Mouse (Mus musculus): Measurements from ENCODE around the gene Gm5136. TPM values are rescaled to one million over a fixed set of nuclear protein-coding genes. Genes with fewer than 3 reads are reported as not detected.

The Gm5136 gene
- polyA plus RNA-seq (2012; rRNA removed), result not detected in 2 replicates

DNA sequence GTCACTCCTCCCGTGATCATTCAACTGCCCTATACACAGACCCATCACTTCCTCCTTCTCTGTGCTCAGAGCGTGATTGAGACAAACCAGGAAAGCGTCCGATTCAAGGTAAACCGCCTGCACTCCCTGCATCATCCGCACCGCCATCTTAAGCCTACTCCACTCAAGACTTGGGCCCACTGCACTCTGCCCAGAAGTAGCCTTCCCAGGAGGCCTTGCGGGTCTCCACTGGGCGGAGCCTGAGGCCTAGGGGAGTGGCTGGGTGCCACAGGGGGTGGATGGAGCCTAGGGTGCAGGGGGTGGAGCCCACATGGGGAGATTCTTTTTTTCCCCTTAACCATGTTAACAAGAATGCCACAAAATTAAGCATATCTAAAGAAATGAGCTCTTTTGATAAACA, at the start of gene Gm5136:
Gene Gm5136 (minus strand): TSS at position 215 of the 400 bp plus-strand sequence.
- no peak within 1 kb of the TSS for H3K4me3 ChIP-seq (ENCODE audit: low read depth, low read length)
- H3K4me1 ChIP-seq (ENCODE audit: control insufficient read depth, insufficient read depth, insufficient read length, low read length), result no peaks in the 10 kb centered on the region
- TF ChIP-seq CTCF (IDR thresholded peaks at IDR 0.05; ENCODE audit: extremely low read depth, insufficient read length, insufficient replicate concordance, low read depth, low read length) (no peak), POLR2A (IDR thresholded peaks at IDR 0.05; ENCODE audit: low read depth, low read length) (no peak)
- no peaks in the 10 kb centered on the region for H3K36me3 ChIP-seq (ENCODE audit: control insufficient read depth, insufficient read depth, low read length)
- no peak within 1 kb of the TSS for H3K27ac ChIP-seq (ENCODE audit: insufficient read depth, low read depth, low read length)
- WGBS, result 88% methylated on average over 9 of the region's 9 CpGs
- no peaks in the 10 kb centered on the region for H3K27me3 ChIP-seq (ENCODE audit: control insufficient read depth, insufficient read depth, low read length)

DNA sequence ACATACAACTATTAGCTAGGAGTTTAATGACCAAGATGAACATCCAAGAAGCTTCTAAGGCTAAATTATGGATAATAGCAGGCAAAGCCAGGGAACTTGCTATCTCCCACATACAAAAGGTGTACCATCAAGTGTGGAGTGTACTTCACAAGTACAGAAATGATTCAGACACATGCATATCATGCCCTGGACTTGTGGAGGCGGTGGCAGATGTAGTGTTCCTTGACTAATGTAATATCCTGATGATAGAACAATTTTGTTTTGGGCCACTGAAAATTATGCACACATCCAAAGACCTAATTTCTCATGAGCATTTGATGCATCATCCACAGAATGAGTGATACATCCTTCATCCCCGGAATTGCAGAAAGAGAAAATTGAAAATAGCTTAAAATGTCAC, 43.8 kb upstream of the Gm5136 start:
- no peak for TF ChIP-seq POLR2A (IDR thresholded peaks at IDR 0.05; ENCODE audit: low read depth, low read length)
- TF ChIP-seq CTCF (IDR thresholded peaks at IDR 0.05; ENCODE audit: extremely low read depth, insufficient read length, insufficient replicate concordance, low read depth, low read length), result no peak
- no peaks in the 10 kb centered on the region for H3K4me1 ChIP-seq (ENCODE audit: control insufficient read depth, insufficient read depth, insufficient read length, low read length)
- WGBS, result 63% methylated on average over 2 of the region's 2 CpGs
- no peaks in the 10 kb centered on the region for H3K36me3 ChIP-seq (ENCODE audit: control insufficient read depth, insufficient read depth, low read length)
- no peaks in the 10 kb centered on the region for H3K27me3 ChIP-seq (ENCODE audit: control insufficient read depth, insufficient read depth, low read length)
- no peak overlapping the region for H3K4me3 ChIP-seq (ENCODE audit: low read depth, low read length)
- no peak overlapping the region for H3K27ac ChIP-seq (ENCODE audit: insufficient read depth, low read depth, low read length)

DNA sequence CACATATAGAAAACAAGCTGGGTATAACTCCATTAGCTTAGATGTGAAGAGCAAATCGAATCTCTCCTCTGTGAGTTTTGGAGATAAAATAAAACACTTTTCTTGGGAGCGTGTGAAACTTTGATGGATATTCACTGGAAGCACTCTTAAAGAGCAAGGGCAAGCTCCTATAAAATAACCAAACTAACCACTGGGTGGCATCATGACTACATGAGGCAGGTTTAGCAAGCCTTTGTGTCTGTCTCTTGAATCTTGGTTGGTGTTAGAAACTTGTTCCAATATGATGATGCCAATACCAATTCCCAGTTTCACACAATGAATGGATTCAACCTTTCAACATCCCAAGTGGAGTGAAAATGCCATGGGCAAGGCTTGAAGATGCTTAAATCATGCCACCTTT, 34.0 kb upstream of the Gm5136 start:
- WGBS, result 50% methylated on average over 2 of the region's 2 CpGs
- no peaks in the 10 kb centered on the region for H3K27me3 ChIP-seq (ENCODE audit: control insufficient read depth, insufficient read depth, low read length)
- H3K36me3 ChIP-seq (ENCODE audit: control insufficient read depth, insufficient read depth, low read length), result no peaks in the 10 kb centered on the region
- H3K27ac ChIP-seq (ENCODE audit: insufficient read depth, low read depth, low read length), result no peak overlapping the region
- no peak overlapping the region for H3K4me3 ChIP-seq (ENCODE audit: low read depth, low read length)
- TF ChIP-seq CTCF (IDR thresholded peaks at IDR 0.05; ENCODE audit: extremely low read depth, insufficient read length, insufficient replicate concordance, low read depth, low read length) (no peak), POLR2A (IDR thresholded peaks at IDR 0.05; ENCODE audit: low read depth, low read length) (no peak)
- no peaks in the 10 kb centered on the region for H3K4me1 ChIP-seq (ENCODE audit: control insufficient read depth, insufficient read depth, insufficient read length, low read length)

DNA sequence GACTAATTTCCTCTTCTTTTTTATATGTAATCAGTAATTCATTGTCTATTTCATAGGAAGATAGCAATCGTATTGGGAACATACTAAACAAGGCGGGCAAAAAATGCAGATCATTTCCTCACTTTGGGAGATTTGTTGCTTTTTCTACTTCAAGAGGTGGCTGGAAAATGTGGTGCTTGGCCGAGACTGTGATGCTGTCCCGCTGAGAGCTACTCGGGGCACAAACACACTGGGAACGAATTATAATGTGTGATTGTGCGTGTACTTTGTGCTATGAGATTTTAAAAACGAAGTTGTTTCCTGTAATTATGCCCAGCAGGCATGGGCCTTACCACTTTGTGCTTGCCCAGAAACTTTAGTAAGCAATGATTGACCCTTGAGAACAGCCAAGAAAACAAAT, 29.0 kb upstream of the Gm5136 start:
- no peak overlapping the region for H3K4me3 ChIP-seq (ENCODE audit: low read depth, low read length)
- no peaks in the 10 kb centered on the region for H3K27me3 ChIP-seq (ENCODE audit: control insufficient read depth, insufficient read depth, low read length)
- no peaks in the 10 kb centered on the region for H3K36me3 ChIP-seq (ENCODE audit: control insufficient read depth, insufficient read depth, low read length)
- WGBS, result 73% methylated on average over 8 of the region's 8 CpGs
- H3K4me1 ChIP-seq (ENCODE audit: control insufficient read depth, insufficient read depth, insufficient read length, low read length), result no peaks in the 10 kb centered on the region
- TF ChIP-seq CTCF (IDR thresholded peaks at IDR 0.05; ENCODE audit: extremely low read depth, insufficient read length, insufficient replicate concordance, low read depth, low read length) (no peak), POLR2A (IDR thresholded peaks at IDR 0.05; ENCODE audit: low read depth, low read length) (no peak)
- no peak overlapping the region for H3K27ac ChIP-seq (ENCODE audit: insufficient read depth, low read depth, low read length)

DNA sequence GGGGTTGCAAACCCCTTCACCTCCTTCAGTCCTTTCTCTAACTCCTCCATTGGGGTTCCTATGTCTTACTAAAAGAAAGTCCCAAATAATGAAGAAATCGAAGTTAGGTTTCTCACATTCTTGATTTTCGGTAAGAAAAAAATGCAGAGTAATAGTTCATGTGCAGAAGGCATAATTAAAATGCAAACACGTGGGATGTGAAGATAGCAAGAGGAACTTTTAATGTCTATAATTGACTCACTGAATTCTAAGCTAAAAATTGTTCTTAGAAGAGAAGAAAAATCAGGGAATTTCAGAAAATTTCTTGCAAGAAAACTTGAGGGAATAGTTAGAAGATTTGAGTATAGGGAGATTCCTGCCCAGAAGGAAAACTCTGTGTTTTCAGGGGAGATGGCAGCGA, 26.4 kb upstream of the Gm5136 start:
- H3K4me3 ChIP-seq (ENCODE audit: low read depth, low read length), result no peak overlapping the region
- 75% methylated on average over 4 of the region's 4 CpGs for WGBS
- H3K27me3 ChIP-seq (ENCODE audit: control insufficient read depth, insufficient read depth, low read length), result no peaks in the 10 kb centered on the region
- H3K27ac ChIP-seq (ENCODE audit: insufficient read depth, low read depth, low read length), result no peak overlapping the region
- no peaks in the 10 kb centered on the region for H3K4me1 ChIP-seq (ENCODE audit: control insufficient read depth, insufficient read depth, insufficient read length, low read length)
- no peaks in the 10 kb centered on the region for H3K36me3 ChIP-seq (ENCODE audit: control insufficient read depth, insufficient read depth, low read length)
- no peak for TF ChIP-seq POLR2A (IDR thresholded peaks at IDR 0.05; ENCODE audit: low read depth, low read length)
- TF ChIP-seq CTCF (IDR thresholded peaks at IDR 0.05; ENCODE audit: extremely low read depth, insufficient read length, insufficient replicate concordance, low read depth, low read length), result no peak

DNA sequence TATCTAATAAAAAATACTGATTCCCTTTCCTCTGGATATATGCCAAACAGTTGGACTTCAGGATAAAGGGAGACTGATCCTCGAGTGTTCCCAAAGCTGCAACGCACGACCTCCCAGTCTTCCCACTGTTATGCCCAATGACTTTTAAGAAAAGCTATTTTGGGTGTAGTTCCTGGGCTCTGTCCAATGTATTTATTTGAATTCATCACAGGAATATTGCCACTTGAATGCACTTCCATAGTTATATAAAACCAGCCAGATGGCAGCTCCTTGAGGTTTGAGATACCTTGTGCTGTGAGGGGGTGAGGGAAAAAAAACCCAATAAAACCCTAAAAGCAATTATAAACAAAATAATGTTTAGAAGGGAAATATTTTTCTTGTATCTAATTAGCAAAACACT, 24.9 kb upstream of the Gm5136 start:
- TF ChIP-seq CTCF (IDR thresholded peaks at IDR 0.05; ENCODE audit: extremely low read depth, insufficient read length, insufficient replicate concordance, low read depth, low read length), result no peak
- no peak for TF ChIP-seq POLR2A (IDR thresholded peaks at IDR 0.05; ENCODE audit: low read depth, low read length)
- Histone ChIP-seq H3K4me1 (ENCODE audit: control insufficient read depth, insufficient read depth, insufficient read length, low read length) (no peaks in the 10 kb centered on the region), H3K4me3 (ENCODE audit: low read depth, low read length) (no peak overlapping the region), H3K27ac (ENCODE audit: insufficient read depth, low read depth, low read length) (no peak overlapping the region), H3K27me3 (ENCODE audit: control insufficient read depth, insufficient read depth, low read length) (no peaks in the 10 kb centered on the region), H3K36me3 (ENCODE audit: control insufficient read depth, insufficient read depth, low read length) (no peaks in the 10 kb centered on the region)
- 88% methylated on average over 3 of the region's 3 CpGs for WGBS

DNA sequence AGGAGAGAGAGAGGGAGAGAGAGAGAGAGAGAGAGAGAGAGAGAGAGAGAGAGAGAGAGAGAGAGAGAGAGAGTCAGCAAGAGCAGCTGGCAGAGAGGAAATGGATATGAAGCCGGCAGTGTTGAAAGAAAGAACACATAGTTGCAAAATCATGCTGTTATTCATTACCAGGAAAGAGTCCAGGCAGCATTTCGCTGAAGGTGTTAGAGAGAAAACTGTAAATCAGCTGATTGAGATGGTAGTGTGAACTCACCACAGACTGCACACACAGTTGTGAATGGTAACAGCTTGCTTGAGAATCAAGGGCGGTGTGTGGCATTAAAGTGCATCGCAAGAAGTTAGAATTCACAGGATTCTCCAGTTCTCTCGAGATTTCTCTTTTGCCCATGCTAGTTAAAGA, 10.6 kb upstream of the Gm5136 start:
- H3K4me3 ChIP-seq (ENCODE audit: low read depth, low read length), result no peak overlapping the region
- H3K27me3 ChIP-seq (ENCODE audit: control insufficient read depth, insufficient read depth, low read length), result no peaks in the 10 kb centered on the region
- no peak overlapping the region for H3K27ac ChIP-seq (ENCODE audit: insufficient read depth, low read depth, low read length)
- TF ChIP-seq POLR2A (IDR thresholded peaks at IDR 0.05; ENCODE audit: low read depth, low read length), result no peak
- TF ChIP-seq CTCF (IDR thresholded peaks at IDR 0.05; ENCODE audit: extremely low read depth, insufficient read length, insufficient replicate concordance, low read depth, low read length), result no peak
- no peaks in the 10 kb centered on the region for H3K4me1 ChIP-seq (ENCODE audit: control insufficient read depth, insufficient read depth, insufficient read length, low read length)
- H3K36me3 ChIP-seq (ENCODE audit: control insufficient read depth, insufficient read depth, low read length), result no peaks in the 10 kb centered on the region
- WGBS, result 60% methylated on average over 5 of the region's 5 CpGs

DNA sequence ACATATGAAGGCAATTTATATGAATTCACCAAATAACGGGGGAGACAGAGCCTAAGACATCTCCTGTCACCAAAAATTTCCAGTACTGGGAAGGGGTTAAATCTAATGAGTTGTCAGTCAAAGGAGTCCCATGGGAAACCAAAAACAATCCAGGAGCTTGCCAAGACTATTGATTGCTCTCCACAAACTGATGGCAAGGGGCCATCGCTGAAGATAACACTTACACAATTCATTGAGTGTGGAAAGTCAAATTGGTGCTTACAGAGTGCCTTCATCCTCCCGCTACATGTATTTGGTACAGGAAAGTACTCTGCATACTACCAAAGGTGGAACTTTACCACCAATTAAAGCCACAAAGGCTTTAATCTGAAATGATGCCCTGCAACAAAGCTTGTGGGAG, 5.7 kb upstream of the Gm5136 start:
- Histone ChIP-seq H3K27ac (ENCODE audit: insufficient read depth, low read depth, low read length) (no peak overlapping the region), H3K36me3 (ENCODE audit: control insufficient read depth, insufficient read depth, low read length) (no peaks in the 10 kb centered on the region)

More for the DNA sequence above, 5.7 kb upstream of the Gm5136 start:
- Histone ChIP-seq H3K27me3 (ENCODE audit: control insufficient read depth, insufficient read depth, low read length) (no peaks in the 10 kb centered on the region), H3K4me1 (ENCODE audit: control insufficient read depth, insufficient read depth, insufficient read length, low read length) (no peaks in the 10 kb centered on the region), H3K4me3 (ENCODE audit: low read depth, low read length) (no peak overlapping the region)
- WGBS, result 88% methylated on average over 3 of the region's 3 CpGs
- TF ChIP-seq POLR2A (IDR thresholded peaks at IDR 0.05; ENCODE audit: low read depth, low read length) (no peak), CTCF (IDR thresholded peaks at IDR 0.05; ENCODE audit: extremely low read depth, insufficient read length, insufficient replicate concordance, low read depth, low read length) (no peak)

Data from small intestine, adult 2 months (tissue).